Mouse (Mus musculus): Measurements from ENCODE around the gene Lce3f. TPM values are rescaled to one million over a fixed set of nuclear protein-coding genes. Genes with fewer than 3 reads are reported as not detected.
A peak's percentile ranks its signal among the peaks of the same experiment; 100 is the strongest.

Gene Lce3f
- polyA plus RNA-seq, 1 experiment from 2014 or later: not detected

GRCm38 (mm10) chr3:93021171-93021570, 29.1 kb downstream of the Lce3f start:
- Histone ChIP-seq H3K4me3 (replicated peaks) (no peak overlapping the region), H3K27ac (replicated peaks) (no peak overlapping the region), H3K4me1 (no peaks in the 10 kb centered on the region), H3K9me3 (replicated peaks) (no peaks in the 10 kb centered on the region), H3K9ac (replicated peaks) (no peak overlapping the region), H3K27me3 (replicated peaks) (no peaks in the 10 kb centered on the region), H3K36me3 (no peaks in the 10 kb centered on the region), H3K4me2 (no peak overlapping the region)
- ATAC-seq (ENCODE audit: low FRiP score): no peak
- 93% methylated on average over 1 of the region's 1 CpGs for WGBS

- no peak overlapping the region for H3K4me3 ChIP-seq (replicated peaks)
- no peak overlapping the region for H3K9ac ChIP-seq (replicated peaks)
- no peak overlapping the region for H3K4me2 ChIP-seq
- H3K27ac ChIP-seq (replicated peaks): no peak overlapping the region
- no peaks in the 10 kb centered on the region for H3K4me1 ChIP-seq
- H3K9me3 ChIP-seq (replicated peaks): no peaks in the 10 kb centered on the region
- no peak for ATAC-seq (ENCODE audit: low FRiP score)
- 82% methylated on average over 3 of the region's 3 CpGs for WGBS
- no peaks in the 10 kb centered on the region for H3K27me3 ChIP-seq (replicated peaks)
- H3K36me3 ChIP-seq: no peaks in the 10 kb centered on the region
Measured at GRCm38 (mm10) chr3:93023411-93024184, 31.6 kb downstream of the Lce3f start.

DNA sequence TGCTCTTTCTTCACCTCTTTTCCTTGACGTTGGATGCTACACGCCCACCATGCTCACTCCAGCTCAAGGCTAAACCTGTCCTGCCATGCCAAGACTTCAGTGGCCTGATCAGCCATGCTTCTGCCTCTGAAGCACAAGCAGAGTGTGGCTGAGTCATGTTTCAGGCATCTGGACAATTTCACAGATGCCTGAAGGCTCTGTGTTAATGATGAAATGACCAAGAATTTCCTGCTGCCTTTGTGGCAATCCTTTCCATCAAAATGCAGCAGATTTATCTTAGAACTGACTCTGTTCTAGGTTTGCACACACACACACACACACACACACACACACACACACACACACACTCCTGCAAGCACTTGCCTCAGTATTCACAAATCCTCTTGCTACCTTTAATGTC, 33.5 kb downstream of the Lce3f start:
- Histone ChIP-seq H3K27ac (replicated peaks) (no peak overlapping the region), H3K9ac (replicated peaks) (no peak overlapping the region), H3K4me3 (replicated peaks) (no peak overlapping the region), H3K27me3 (replicated peaks) (no peaks in the 10 kb centered on the region), H3K4me1 (no peaks in the 10 kb centered on the region), H3K36me3 (no peaks in the 10 kb centered on the region), H3K4me2 (no peak overlapping the region), H3K9me3 (replicated peaks) (no peaks in the 10 kb centered on the region)
- ATAC-seq (ENCODE audit: low FRiP score): no peak
- 86% methylated on average over 2 of the region's 2 CpGs for WGBS

GRCm38 (mm10) chr3:93031450-93031849, 39.4 kb downstream of the Lce3f start:
- Histone ChIP-seq H3K36me3 (no peaks in the 10 kb centered on the region), H3K27me3 (replicated peaks) (no peaks in the 10 kb centered on the region), H3K9me3 (replicated peaks) (no peaks in the 10 kb centered on the region), H3K9ac (replicated peaks) (no peak overlapping the region), H3K27ac (replicated peaks) (no peak overlapping the region), H3K4me2 (no peak overlapping the region), H3K4me1 (no peaks in the 10 kb centered on the region), H3K4me3 (replicated peaks) (no peak overlapping the region)
- peak; percentile 97 for ATAC-seq (ENCODE audit: low FRiP score)
- 65% methylated on average over 5 of the region's 5 CpGs for WGBS

Other genes with a start within 250 kb of the Lce3f start
- gene Lce1g, start 239.9 kb upstream of the Lce3f start, polyA plus RNA-seq (2015; fragmentation: Nextera tagmentation; extraction: Ambion mirVana): not detected in 2 replicates
- gene Lce1h, start 227.2 kb upstream of the Lce3f start, polyA plus RNA-seq (2015; fragmentation: Nextera tagmentation; extraction: Ambion mirVana): not detected in 2 replicates
- gene Lce1i, start 213.3 kb upstream of the Lce3f start, polyA plus RNA-seq (2015; fragmentation: Nextera tagmentation; extraction: Ambion mirVana): not detected in 2 replicates
- gene Lce1j, start 201.7 kb upstream of the Lce3f start, polyA plus RNA-seq (2015; fragmentation: Nextera tagmentation; extraction: Ambion mirVana): not detected in 2 replicates
- gene Lce1k, start 184.3 kb upstream of the Lce3f start, polyA plus RNA-seq (2015; fragmentation: Nextera tagmentation; extraction: Ambion mirVana): not detected in 2 replicates
- not detected in 2 replicates for gene Kprp, start 165.0 kb upstream of the Lce3f start, polyA plus RNA-seq (2015; fragmentation: Nextera tagmentation; extraction: Ambion mirVana)
- gene Lce1l, start 140.9 kb upstream of the Lce3f start, polyA plus RNA-seq (2015; fragmentation: Nextera tagmentation; extraction: Ambion mirVana): not detected in 2 replicates
- not detected in 2 replicates for gene 2310050C09Rik, start 122.0 kb upstream of the Lce3f start, polyA plus RNA-seq (2015; fragmentation: Nextera tagmentation; extraction: Ambion mirVana)
- gene Lce3a, start 66.0 kb upstream of the Lce3f start, polyA plus RNA-seq (2015; fragmentation: Nextera tagmentation; extraction: Ambion mirVana): not detected in 2 replicates
- not detected in 2 replicates for gene Lce3b, start 59.2 kb upstream of the Lce3f start, polyA plus RNA-seq (2015; fragmentation: Nextera tagmentation; extraction: Ambion mirVana)
- gene Lce3c, start 47.7 kb upstream of the Lce3f start, polyA plus RNA-seq (2015; fragmentation: Nextera tagmentation; extraction: Ambion mirVana): not detected in 2 replicates
- gene Lce3d, start 34.8 kb upstream of the Lce3f start, polyA plus RNA-seq (2015; fragmentation: Nextera tagmentation; extraction: Ambion mirVana): not detected in 2 replicates
- gene Lce3e, start 25.2 kb upstream of the Lce3f start, polyA plus RNA-seq (2015; fragmentation: Nextera tagmentation; extraction: Ambion mirVana): not detected in 2 replicates
- 0.88 and 0.97 TPM in 2 replicates for gene Crct1, start 23.5 kb downstream of the Lce3f start, polyA plus RNA-seq (2015; fragmentation: Nextera tagmentation; extraction: Ambion mirVana)
- gene Lce1m, start 26.8 kb downstream of the Lce3f start, polyA plus RNA-seq (2015; fragmentation: Nextera tagmentation; extraction: Ambion mirVana): not detected in 2 replicates
- not detected in 2 replicates for gene Gm4858, start 76.6 kb downstream of the Lce3f start, polyA plus RNA-seq (2015; fragmentation: Nextera tagmentation; extraction: Ambion mirVana)
- not detected in 2 replicates for gene Crnn, start 152.6 kb downstream of the Lce3f start, polyA plus RNA-seq (2015; fragmentation: Nextera tagmentation; extraction: Ambion mirVana)
- gene Flg2, start 205.1 kb downstream of the Lce3f start, polyA plus RNA-seq (2015; fragmentation: Nextera tagmentation; extraction: Ambion mirVana): not detected in 2 replicates